Mouse (Mus musculus) heart, postnatal 0 days (tissue): ENCODE results near the gene Gas1. TPM values are rescaled to one million over a fixed set of nuclear protein-coding genes. Genes with fewer than 3 reads are reported as not detected.
A peak's percentile ranks its signal among the peaks of the same experiment; 100 is the strongest.

ENCODE experiments used
- ATAC-seq: fragments of 200-750 bp; cut with Nextera tagmentation; 2 replicates; pipeline ENCODE4 v1.8.0; 2017; ENCODE audit warnings: low read depth, moderate number of reproducible peaks, moderate library complexity; ENCODE audit not compliant: insufficient read depth
- DNase-seq: peaks from one replicate; pipeline ENCODE4 v3.0.0-alpha.2; 2016; ENCODE audit warnings: low spot score
- H3K27ac ChIP-seq: fragments of 300-500 bp; sonication (generic); 2 replicates; pipeline ENCODE4 v1.5.1; 2014; ENCODE audit warnings: low read depth, mild to moderate bottlenecking
- H3K27me3 ChIP-seq: fragments of 300-500 bp; sonication (generic); 2 replicates; pipeline ENCODE4 v1.6.1; 2014; ENCODE audit warnings: low read length, mixed read lengths; ENCODE audit not compliant: control insufficient read depth, insufficient read depth
- H3K36me3 ChIP-seq: fragments of 300-500 bp; sonication (generic); replicated peaks from 2 replicates; pipeline ENCODE4 v1.6.1; 2014; ENCODE audit warnings: low read length, mixed read lengths; ENCODE audit not compliant: control insufficient read depth, insufficient read depth
- H3K4me1 ChIP-seq: fragments of 300-500 bp; sonication (generic); 2 replicates; pipeline ENCODE4 v1.6.1; 2014; ENCODE audit warnings: antibody characterized with exemption; ENCODE audit not compliant: control insufficient read depth, insufficient read depth
- H3K4me2 ChIP-seq: fragments of 300-500 bp; sonication (generic); 2 replicates; pipeline ENCODE4 v1.6.1; 2014; ENCODE audit warnings: low read depth, mild to moderate bottlenecking, low read length, moderate library complexity
- H3K4me3 ChIP-seq: fragments of 300-500 bp; sonication (generic); 2 replicates; pipeline ENCODE4 v1.5.1; 2014; ENCODE audit warnings: low read depth, low read length
- H3K9ac ChIP-seq: fragments of 300-500 bp; sonication (generic); replicated peaks from 2 replicates; pipeline ENCODE4 v1.6.1; 2014; ENCODE audit warnings: low read depth, low read length, mixed read lengths
- H3K9me3 ChIP-seq: fragments of 300-500 bp; sonication (generic); replicated peaks from 2 replicates; pipeline ENCODE4 v1.6.1; 2016; ENCODE audit warnings: low read length; ENCODE audit not compliant: control insufficient read depth
- CTCF ChIP-seq: IDR thresholded peaks from 2 replicates; pipeline ENCODE4 v1.5.1; 2016; ENCODE audit warnings: antibody characterized with exemption, control low read depth, low read depth
- EP300 ChIP-seq: IDR thresholded peaks from 2 replicates; pipeline ENCODE4 v1.6.1; 2016; ENCODE audit warnings: antibody characterized with exemption, low read depth
- WGBS: fragments of 180-500 bp; shearing (Covaris S2); extraction: QIAGEN DNeasy Blood & Tissue Kit; methylation state at CpG from one replicate; pipeline ENCODE4 v1.1.7; 2014; 5-methylcytosine and 5-hydroxymethylcytosine counted together
- polyA plus RNA-seq: library from polyadenylated mRNA; unstranded; fragments of >200 nt; fragmentation: Nextera tagmentation; extraction: Ambion mirVana; gene quantifications from 2 replicates; pipeline ENCODE4 v1.2.1, GENCODE M21; 2015
- total RNA-seq: library from RNA; depleted of rRNA; stranded (reverse); fragments of >200 nt; gene quantifications from 2 replicates; pipeline ENCODE4 v1.2.3, GENCODE M21; 2014; ENCODE audit warnings: low replicate concordance

Gene Gas1
- total and polyA plus RNA-seq, 2 experiments from 2014 or later = 20.3 to 85.9 TPM

DNA sequence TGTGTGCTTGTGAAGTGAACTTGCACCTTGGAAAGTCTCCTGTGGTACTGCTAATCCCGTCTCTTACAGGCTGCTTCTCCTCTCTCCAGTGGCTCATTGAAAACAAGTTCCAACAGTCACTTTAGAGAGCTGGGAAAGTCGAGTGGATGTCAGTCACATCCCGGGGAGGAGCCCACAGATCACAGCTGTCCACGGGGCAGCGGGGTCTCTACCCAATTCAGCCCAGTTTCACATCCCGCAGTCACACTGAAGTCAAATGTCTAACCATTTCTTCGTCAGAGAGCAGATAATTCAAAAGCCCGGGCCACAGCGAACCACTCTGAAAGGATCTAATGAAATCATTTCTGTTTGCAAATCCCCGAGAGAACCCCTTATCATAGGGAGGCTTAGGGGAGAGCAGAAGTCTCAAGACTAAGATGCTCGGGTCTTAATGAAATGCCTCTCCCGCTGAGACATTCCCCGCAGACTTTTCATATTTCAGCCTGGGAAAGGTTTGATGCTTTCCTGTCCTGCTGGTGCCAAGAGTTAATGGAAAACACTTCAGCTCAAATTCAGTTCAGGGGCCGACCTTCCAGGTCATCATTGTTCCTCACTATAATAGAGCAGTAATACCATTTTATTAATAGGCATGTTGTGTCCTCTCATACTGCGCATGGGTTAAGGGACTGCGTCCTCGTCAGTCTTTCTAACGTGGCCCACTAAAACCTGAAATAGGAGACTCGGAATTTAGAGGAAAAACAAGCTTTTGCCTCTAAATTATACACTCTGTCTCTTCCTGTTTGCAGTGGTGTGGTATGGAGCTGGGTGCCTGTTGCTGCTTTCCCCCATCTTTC lies 20.7 kb downstream of the Gas1 start:
- H3K9ac ChIP-seq = no peak overlapping the region
- no peak overlapping the region for H3K27ac ChIP-seq
- WGBS = 37% methylated on average over 19 of the region's 19 CpGs
- H3K4me2 ChIP-seq = 0 out of 2 replicates have a peak overlapping the region, but pooled peaks have one; percentile 4
- peaks cover 18% of the 10 kb centered on the region for H3K9me3 ChIP-seq
- DNase-seq (no peak), ATAC-seq (no peak)
- no peak overlapping the region for H3K4me3 ChIP-seq
- H3K4me1 ChIP-seq = no peaks in the 10 kb centered on the region
- TF ChIP-seq CTCF (no peak), EP300 (no peak)
- no peaks in the 10 kb centered on the region for H3K36me3 ChIP-seq
- H3K27me3 ChIP-seq = no peaks in the 10 kb centered on the region

DNA sequence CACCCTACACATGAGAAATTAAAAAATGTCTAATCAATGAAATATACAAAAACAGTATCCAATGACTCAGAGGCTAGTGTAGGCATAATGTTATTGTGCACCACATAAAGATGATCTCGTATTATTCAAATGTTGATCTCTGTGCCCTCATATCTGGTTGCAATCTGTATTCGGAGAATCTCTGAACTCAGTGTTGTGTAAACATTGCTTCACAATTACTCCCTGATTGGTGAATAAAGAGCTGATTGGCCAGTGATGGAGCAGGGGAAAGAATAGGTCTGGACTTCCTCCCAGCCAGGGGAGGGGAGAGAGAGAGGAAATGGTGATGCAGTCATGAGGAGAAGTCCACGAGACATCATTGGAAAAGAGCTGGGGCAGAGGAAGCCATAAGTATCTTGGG lies 23.0 kb downstream of the Gas1 start:
- H3K4me3 ChIP-seq = no peak overlapping the region
- no peak for ATAC-seq
- H3K9me3 ChIP-seq = peaks cover 21% of the 10 kb centered on the region

DNA sequence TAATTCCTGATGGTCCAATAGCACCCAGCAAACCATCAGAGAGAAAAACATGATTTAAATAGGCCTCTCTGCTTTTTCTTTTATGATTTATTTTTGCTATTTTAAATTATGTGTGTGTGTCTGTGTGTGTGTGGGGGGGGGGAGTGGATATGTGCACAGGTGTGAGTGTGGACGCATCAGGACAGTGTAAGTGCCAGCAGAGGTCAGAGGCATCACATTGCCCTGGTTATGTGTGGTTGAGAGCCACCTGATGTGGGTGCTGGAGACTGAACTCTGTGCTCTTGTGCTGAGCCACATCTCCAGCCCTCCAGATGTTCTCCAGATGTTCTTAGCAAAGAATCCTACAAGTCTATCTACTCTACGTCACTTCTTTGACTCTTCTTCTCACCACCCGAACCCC lies 28.9 kb downstream of the Gas1 start:
- Histone ChIP-seq H3K27me3 (no peaks in the 10 kb centered on the region), H3K9me3 (peaks cover 11% of the 10 kb centered on the region; the same call in 1 of the 2 replicates), H3K9ac (no peak overlapping the region), H3K4me2 (no peak overlapping the region), H3K27ac (no peak overlapping the region), H3K36me3 (no peaks in the 10 kb centered on the region), H3K4me3 (no peak overlapping the region), H3K4me1 (no peaks in the 10 kb centered on the region)
- 82% methylated on average over 3 of the region's 3 CpGs for WGBS
- ATAC-seq = no peak
- no peak for TF ChIP-seq CTCF
- TF ChIP-seq EP300 = no peak
- DNase-seq = no peak

More for the DNA sequence above, 23.0 kb downstream of the Gas1 start:
- 82% methylated on average over 3 of the region's 3 CpGs for WGBS
- H3K9ac ChIP-seq = no peak overlapping the region
- TF ChIP-seq CTCF (no peak), EP300 (no peak)
- H3K36me3 ChIP-seq = no peaks in the 10 kb centered on the region
- H3K4me1 ChIP-seq = no peaks in the 10 kb centered on the region
- no peak overlapping the region for H3K4me2 ChIP-seq
- DNase-seq = no peak
- H3K27ac ChIP-seq = no peak overlapping the region
- no peaks in the 10 kb centered on the region for H3K27me3 ChIP-seq

DNA sequence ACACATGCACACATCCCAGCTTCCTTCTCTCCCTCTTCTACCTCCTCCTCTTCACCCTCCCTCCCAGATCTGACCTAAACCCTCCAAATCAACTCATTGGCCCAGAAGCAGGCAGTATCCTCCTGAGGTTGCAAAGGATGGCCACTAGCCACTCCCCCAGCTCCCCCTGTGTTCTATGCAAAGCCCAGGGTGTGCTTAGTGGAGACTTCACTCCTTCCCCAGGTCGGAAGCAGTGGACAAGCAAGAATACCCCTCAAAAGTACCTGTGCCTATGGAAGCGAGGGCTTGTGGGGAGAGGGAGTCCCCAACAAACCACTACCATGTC lies 29.3 kb downstream of the Gas1 start:
- no peak for DNase-seq
- no peak for ATAC-seq
- H3K4me2 ChIP-seq = no peak overlapping the region
- WGBS = 82% methylated on average over 2 of the region's 2 CpGs
- 0 out of 2 replicates have a peak, but pooled peaks cover 8% of the 10 kb centered on the region for H3K9me3 ChIP-seq
- H3K9ac ChIP-seq = no peak overlapping the region
- H3K36me3 ChIP-seq = no peaks in the 10 kb centered on the region
- TF ChIP-seq CTCF (no peak), EP300 (no peak)
- no peaks in the 10 kb centered on the region for H3K27me3 ChIP-seq
- no peak overlapping the region for H3K27ac ChIP-seq
- H3K4me1 ChIP-seq = no peaks in the 10 kb centered on the region
- H3K4me3 ChIP-seq = no peak overlapping the region

DNA sequence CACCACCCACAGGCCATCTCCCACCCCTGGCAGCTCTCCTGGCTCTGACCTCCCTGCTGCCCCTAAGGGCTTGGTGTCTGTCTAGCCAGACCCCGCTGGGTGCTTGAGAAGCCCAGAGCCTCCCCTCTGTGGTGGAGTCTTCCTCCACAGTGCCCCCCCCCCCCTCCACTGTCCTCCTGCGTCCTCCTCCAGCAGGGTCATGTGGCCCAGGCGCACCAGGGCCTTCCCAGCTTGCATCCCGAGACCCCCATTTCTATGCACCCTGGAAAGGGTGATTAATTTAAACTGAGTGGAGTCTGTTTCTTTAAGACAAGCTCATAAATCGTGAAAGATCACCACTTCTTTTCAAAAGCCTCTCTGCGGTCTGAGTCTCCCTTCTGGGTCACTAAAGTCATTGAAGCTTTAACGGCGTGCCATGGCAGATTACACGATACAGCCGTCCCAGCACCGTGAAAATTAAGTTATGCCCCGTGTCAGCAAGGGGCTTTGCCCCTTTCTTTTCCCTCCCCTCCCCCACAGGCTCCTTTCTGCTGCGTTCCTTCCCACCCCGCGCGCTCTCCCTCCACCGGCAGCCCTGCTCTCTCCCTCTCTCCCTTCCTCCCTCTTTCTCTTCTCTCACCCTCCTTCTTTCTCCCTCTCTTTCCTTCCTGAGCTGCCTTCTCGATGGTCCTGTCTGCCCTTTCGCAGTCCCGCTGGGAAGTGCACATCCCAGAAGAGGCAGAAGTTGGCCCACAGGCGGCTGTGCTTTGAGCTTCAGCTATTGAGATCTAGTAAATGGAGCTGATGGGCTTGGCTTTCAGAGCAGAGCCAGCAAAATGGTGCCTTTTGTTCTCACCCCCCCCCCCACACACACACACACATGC lies 29.9 kb downstream of the Gas1 start:
- Histone ChIP-seq H3K4me3 (peak overlapping the region; percentile 42), H3K4me2 (peak overlapping the region; percentile 63), H3K27me3 (no peaks in the 10 kb centered on the region), H3K4me1 (no peaks in the 10 kb centered on the region), H3K36me3 (no peaks in the 10 kb centered on the region), H3K9me3 (0 out of 2 replicates have a peak, but pooled peaks cover 7% of the 10 kb centered on the region), H3K9ac (peak overlapping the region; percentile 51; the same call in 1 of the 2 replicates), H3K27ac (no peak overlapping the region)
- TF ChIP-seq EP300 (no peak), CTCF (no peak)
- peak; percentile 7 for DNase-seq
- no peak for ATAC-seq
- WGBS = 7% methylated on average over 21 of the region's 21 CpGs
